Mouse (Mus musculus): ENCODE measurements around the gene Rnf5.

Rnf5 gene

GRCm38 (mm10) chr17:34631647-34632046 lies 28.2 kb upstream of the Rnf5 start:
- no peak for DNase-seq

- no peak for DNase-seq
These were observed 27.3 kb upstream of the Rnf5 start for GRCm38 (mm10) chr17:34630761-34631301.

GRCm38 (mm10) chr17:34629796-34630603 lies 26.5 kb upstream of the Rnf5 start:
- DNase-seq: no peak

- DNase-seq: no peak
These were observed 25.8 kb upstream of the Rnf5 start, which contains the start of gene Prrt1 for GRCm38 (mm10) chr17:34629221-34629751. TSS of gene Prrt1 (plus strand) at chr17:34629533.

- no peak for DNase-seq
These were observed 25.1 kb upstream of the Rnf5 start for GRCm38 (mm10) chr17:34628644-34628967.

- peak; percentile 34 for DNase-seq
These were observed 24.6 kb upstream of the Rnf5 start, which contains the start of gene Ppt2 for GRCm38 (mm10) chr17:34627943-34628643. TSS of gene Ppt2 (minus strand) at chr17:34628510.

GRCm38 (mm10) chr17:34627093-34627942 lies 23.8 kb upstream of the Rnf5 start:
- peak; percentile 83 for DNase-seq

GRCm38 (mm10) chr17:34626773-34627092 lies 23.2 kb upstream of the Rnf5 start:
- DNase-seq: peak; percentile 26

GRCm38 (mm10) chr17:34626062-34626772 lies 22.7 kb upstream of the Rnf5 start:
- no peak for DNase-seq

GRCm38 (mm10) chr17:34624981-34625380 lies 21.5 kb upstream of the Rnf5 start:
- DNase-seq: no peak

GRCm38 (mm10) chr17:34623161-34623560 lies 19.7 kb upstream of the Rnf5 start:
- DNase-seq: no peak

GRCm38 (mm10) chr17:34621006-34621405 lies 17.5 kb upstream of the Rnf5 start:
- DNase-seq: no peak

- DNase-seq: peak; percentile 82
These were observed 15.5 kb upstream of the Rnf5 start for GRCm38 (mm10) chr17:34618999-34619398.

- no peak for DNase-seq
These were observed 12.4 kb upstream of the Rnf5 start, which contains the start of gene Egfl8 for GRCm38 (mm10) chr17:34615871-34616270. TSS of gene Egfl8 (minus strand) at chr17:34615971.

GRCm38 (mm10) chr17:34613830-34614229 lies 10.3 kb upstream of the Rnf5 start:
- DNase-seq: no peak

GRCm38 (mm10) chr17:34613054-34613645 lies 9.7 kb upstream of the Rnf5 start:
- peak; percentile 36 for DNase-seq

- DNase-seq: no peak
These were observed 7.6 kb upstream of the Rnf5 start for GRCm38 (mm10) chr17:34611050-34611449.

- no peak for DNase-seq
These were observed 4.5 kb upstream of the Rnf5 start for GRCm38 (mm10) chr17:34607997-34608396.

GRCm38 (mm10) chr17:34606186-34607039 lies 2.9 kb upstream of the Rnf5 start:
- peak; percentile 39 for DNase-seq

GRCm38 (mm10) chr17:34605609-34606008 lies 2.1 kb upstream of the Rnf5 start:
- peak; percentile 96 for DNase-seq

All from liver (tissue).